Mouse (Mus musculus): ENCODE data around the gene Herc2.

The Herc2 gene

DNA sequence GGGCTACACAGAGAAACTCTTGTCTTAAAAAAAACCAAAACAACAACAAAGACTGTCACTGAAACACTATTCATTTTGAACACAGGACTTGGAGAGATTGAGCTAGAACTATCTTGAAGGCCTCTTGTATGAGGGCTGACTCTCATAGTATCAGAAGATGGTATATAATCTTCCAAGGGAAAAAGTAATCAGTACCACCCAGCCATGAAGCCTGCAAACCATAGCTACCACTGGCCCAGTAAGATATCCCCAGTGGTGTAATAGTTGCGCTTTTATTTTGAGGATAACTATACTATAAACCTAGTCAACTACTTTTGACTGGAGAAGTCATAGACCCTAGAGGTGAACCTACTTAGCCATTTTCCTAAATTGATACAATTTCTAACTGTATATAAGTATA lies 16.6 kb downstream of the Herc2 start:
- no peak for DNase-seq (ENCODE audit: low spot score)

DNA sequence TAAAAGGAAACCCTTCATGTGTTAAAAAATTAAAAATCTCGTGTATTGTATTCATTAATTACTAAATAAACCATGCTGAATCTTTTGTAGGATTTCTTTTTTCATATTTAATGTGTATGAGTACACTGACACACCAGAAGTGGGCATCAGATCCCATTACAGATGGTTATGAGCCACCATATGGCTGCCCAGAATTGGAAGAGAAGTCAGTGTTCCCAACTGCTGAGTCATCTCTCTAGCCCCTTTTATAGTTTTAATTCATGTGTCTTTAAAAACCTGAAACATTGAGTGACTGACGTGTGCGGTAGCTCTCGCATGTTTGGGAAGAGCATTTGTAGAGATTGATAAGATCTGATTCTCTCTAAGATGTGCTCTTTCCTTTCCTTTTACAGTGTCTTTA lies 21.7 kb downstream of the Herc2 start:
- no peak for DNase-seq (ENCODE audit: low spot score)

DNA sequence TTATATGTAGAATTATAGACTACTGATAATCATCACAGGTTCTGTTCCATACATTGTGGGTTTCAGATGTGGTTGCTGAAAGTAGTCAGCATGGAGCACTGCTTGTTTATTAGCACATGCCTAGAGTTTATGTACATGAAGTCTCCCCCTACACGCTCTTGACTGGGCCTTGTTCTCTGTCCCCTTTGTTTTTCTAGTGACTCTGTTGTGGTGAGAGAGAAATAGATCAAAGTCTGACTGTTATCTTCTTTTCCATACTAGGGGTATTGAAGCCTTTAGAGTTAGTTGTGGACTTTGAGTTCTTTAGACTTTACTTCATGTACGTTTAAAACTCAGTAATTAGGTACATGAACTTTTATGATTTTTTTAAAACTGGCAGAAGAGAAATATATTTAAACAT lies 33.0 kb downstream of the Herc2 start:
- DNase-seq (ENCODE audit: low spot score), result no peak

DNA sequence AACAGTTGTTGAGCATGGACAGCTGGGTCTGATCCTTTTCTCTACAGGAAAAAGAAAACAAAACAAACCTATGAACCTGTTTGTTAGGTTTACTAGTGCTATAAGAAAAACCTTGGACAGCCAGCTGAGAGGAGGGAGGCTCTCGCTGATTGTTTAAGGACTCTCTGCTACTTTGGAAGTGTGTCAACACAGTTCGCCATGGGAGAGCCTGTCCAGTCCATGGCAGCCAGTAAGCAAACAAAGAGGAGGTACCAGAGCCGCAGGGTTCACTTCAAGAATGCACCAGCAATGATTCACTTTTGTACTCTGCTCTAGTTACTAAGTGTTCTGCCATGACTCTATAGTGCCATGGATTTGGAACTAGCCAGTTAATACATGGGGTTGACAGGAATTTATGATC lies 39.1 kb downstream of the Herc2 start:
- DNase-seq (ENCODE audit: low spot score), result no peak

DNA sequence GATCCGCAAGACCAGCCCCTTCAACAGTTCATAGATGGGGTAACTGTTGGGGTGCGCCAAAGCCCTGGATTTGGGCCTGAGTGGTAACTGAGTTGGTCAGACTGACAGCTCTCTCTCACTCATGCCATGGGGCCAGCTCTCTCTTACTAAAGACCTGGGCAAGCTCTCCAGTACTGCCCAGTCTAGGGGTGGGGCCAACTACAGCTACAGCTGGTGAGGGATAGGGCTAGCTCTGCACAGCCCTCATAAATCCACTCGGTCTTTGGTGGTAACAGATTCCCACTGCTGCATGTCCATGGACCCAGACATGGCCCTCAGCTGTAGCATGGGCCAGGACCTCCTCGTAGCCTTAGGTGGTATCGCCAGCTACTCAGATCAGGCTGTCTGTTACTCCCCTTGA lies 41.4 kb downstream of the Herc2 start:
- no peak for DNase-seq (ENCODE audit: low spot score)

DNA sequence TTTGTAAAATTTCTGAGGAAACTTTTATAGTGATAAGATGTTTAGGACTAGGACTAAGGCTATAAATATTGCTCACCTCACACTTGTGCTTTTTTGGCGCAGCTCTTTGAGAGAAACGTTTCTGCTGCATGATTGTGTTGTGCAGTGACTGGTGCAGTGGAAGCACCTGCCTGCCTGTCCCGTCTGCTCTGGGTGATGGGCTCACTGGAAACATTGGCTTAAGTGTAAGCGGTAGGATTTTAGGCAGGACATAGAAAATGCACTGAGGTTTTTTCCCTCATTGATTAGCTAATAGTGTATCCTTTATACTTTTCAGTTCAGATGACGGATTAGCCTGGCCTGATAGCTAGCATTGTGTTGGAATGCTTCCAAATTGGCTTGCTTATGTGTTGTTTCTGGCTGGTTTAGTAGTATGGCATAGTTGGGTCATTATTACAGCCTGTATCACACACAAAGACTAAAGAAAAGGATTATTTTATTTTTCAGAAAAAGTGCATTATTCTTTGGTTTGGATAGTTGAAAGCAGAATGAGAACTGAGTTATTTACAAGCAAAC lies 52.4 kb downstream of the Herc2 start:
- DNase-seq (ENCODE audit: low spot score), result no peak

DNA sequence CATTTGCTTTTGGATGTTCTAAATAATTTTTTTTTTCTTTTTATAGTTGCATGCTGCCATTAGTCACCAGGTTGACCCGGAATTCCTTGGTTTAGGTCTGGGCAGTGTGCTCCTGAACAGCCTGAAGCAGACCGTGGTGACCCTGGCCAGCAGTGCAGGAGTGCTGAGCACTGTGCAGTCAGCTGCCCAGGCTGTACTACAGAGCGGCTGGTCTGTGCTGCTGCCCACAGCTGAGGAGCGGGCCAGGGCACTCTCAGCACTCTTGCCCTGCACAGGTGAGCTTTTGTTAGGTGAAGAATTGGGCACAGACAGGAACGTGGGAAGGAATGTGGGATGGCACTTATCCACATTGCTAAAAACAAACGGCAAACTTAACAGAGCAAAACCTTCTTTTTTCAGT lies 63.0 kb downstream of the Herc2 start:
- DNase-seq (ENCODE audit: low spot score), result peak; percentile 14

DNA sequence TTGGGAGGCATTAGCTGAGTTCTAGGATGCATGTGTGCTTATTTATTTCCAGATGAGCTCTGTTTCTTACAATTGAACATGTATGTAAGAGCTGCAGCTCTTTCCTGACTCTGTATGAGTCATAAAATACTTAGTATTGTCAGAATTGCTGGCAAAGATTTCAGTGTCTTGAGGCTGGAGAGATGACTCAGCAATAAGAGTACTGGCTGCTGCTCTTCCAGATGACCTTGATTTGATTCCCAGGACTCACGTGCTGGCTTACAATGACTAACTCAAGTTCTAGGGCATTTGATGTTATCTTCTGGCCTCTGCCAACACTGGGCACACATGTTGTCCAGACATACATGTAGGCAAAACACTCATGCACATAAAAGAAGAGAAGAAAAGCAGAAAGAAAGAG lies 64.2 kb downstream of the Herc2 start:
- DNase-seq (ENCODE audit: low spot score), result no peak

DNA sequence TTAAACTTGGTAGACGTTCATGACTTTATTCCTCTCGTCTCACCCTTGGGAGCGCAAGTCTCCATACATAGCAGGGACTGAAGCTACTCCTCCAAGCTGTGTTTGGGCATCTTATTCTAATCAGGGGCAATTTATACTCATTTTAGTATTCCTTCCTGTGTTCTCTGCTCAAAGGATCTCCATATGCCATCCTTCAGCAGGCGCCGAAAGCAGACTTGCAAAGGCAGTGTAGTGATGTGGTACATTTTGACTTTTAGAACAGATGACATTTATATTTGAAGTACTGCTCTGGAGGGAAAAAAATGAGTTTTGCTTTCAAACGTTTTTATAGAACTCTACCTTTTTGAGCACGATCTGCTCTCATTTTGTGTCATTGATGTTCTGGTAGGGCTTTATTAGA lies 71.0 kb downstream of the Herc2 start:
- DNase-seq (ENCODE audit: low spot score), result no peak

DNA sequence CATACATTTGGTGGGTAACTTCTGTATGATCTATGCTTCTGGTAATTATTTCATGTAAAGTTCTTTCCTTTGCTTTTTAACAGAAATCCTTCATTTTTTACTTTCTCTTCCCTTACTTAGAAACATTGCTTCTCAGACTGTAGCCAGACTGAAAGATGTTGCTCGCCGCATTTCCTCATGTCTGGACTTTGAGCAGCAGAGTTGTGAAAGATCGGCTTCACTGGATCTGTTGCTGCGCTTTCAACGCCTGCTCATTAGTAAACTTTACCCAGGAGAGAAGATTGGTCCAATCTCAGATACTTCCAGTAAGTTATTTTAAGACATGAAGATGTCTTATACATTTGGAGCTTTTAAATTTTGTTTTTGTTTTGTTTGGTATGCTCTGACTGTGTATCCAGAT lies 71.4 kb downstream of the Herc2 start:
- DNase-seq (ENCODE audit: low spot score), result no peak

DNA sequence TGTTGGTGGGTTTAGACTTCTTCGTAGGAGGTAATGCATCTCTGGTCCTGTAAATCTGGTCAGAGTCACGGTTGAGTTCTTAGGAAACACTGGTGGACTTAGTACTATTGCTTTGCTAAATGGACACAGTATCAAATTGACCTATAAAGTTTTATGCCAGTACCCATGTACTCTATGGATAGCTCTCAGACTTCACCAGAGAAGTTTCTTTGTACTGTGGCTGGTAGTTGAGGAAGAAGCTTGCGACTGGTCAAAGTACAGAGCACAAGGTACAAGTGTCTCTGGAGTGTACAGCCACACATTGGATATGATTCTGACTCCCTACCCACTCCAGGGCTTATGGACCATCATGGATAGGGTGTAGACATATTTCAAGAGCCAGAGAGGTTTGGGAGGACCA lies 78.1 kb downstream of the Herc2 start:
- no peak for DNase-seq (ENCODE audit: low spot score)

DNA sequence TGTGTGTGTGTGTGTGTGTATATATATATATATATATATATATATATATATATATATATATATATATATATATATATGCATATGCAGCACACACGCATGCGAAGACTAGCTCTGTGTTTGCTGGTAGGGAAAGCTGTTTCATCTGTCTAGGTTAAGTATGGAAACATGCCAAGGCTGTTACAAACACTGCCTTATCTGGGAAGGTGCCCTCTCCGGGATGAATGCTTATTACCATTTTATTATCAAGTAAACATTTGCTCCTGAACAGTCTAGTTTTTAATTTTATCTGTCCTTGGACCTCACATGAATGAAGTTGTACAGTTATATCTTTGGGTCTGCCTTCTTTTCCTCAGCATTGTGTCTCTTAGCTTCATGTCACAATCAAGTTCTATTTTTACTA lies 79.6 kb downstream of the Herc2 start:
- no peak for DNase-seq (ENCODE audit: low spot score)

DNA sequence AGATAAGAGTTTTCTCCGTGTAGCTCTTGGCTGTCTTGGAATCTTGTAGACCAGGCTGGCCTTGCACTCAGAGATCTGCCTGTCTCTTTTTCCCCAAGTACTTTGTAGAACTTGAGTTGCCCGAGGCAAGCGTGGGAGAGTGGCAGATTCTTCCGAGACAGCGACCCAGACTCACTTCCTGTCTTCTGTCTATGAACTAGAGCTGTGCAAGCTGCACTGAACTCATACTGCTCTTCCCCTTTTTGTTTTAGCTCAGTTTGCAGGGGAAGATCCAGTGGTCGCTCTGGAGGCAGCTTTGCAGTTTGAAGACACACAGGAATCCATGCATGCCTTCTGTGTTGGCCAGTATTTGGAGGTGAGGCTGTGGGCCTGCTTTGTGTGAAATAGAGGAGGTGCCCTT lies 81.6 kb downstream of the Herc2 start:
- DNase-seq (ENCODE audit: low spot score), result no peak

DNA sequence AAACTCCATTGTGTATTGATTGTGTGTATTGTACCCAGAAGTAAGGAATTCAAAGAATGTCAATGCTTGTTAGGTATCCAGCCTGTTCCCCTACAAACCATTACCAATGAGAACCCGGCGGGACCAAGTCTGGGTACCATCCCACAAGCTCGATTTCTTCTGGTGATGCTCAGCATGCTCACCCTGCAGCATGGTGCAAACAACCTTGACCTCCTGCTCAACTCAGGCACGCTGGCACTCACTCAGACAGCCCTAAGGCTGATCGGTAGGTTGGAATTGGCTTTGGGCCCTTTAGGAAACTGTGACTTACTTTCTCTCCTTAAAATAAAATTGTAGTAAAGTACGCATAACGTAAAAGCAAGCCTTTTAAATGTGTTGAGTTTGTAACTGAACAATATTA lies 88.7 kb downstream of the Herc2 start:
- no peak for DNase-seq (ENCODE audit: low spot score)

DNA sequence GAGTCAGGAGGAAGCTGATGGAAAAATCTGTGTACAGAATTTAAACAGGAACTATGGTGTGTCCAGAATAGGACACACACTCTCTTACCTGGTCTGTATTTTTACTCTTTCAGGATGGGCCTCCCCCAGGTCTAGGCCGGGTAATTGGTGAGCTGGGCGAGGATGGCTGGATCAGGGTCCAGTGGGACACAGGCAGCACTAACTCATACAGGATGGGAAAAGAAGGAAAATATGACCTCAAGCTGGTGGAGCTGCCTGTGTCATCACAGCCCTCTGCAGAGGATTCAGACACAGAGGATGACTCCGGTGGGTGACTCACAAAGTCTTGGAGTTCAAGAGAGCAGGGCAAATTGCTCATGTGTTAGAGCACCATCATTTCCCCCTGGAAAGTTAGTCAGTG lies 96.4 kb downstream of the Herc2 start:
- no peak for DNase-seq (ENCODE audit: low spot score)

DNA sequence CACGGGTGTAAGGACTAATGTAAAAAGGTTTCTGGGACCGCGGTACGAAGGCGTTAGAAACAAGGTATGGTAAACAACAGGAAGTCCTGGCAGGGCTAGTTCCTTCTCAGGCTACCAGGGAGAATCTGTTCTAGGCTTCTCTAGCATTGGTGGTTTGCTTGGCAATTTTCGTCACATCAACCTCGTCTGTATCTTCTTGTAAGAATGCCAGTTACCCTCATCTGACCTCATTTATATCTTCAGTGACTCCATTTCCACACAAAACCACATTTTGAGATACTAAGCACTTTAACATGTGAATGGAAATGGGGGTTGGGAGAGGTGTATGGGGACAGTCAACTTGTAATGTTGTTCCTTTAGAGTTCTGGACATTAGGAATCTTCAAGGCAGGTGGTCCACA lies 98.9 kb downstream of the Herc2 start:
- DNase-seq (ENCODE audit: low spot score), result no peak

DNA sequence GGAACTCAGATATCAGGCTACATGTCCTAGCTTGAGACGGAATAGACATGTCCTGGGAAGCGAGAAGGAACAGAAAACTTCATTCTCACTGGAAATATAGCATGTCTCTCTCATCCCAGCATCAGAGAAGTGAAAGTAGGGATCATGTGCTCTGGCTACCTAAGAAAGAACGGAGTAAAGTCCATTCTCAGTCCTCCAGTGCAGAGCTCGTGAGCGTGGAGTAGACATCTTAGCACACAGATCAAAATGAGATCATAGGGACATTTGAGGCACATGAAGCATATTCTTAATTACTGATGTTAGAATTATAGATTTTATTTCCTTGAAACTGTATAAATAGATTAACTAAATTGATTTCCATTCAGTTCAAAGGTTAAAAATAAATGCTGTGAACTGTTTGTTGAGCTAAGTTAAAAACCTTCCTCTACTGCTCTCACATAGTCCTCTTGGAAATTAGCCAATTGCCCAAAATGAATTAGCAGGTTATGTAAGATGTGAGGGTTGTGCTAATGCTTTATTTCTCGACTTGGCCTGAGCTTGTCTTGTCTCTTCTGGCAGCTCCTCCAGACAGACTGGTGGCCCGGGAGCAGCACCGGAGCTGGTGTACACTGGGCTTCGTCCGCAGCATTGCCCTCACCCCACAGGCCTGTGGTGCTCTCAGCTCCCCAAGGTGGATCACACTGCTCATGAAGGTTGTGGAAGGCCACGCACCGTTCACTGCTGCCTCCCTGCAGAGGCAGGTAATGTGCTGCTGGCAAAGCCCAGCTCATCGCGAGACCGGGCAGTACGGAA lies 102.1 kb downstream of the Herc2 start:
- no peak for DNase-seq (ENCODE audit: low spot score)

DNA sequence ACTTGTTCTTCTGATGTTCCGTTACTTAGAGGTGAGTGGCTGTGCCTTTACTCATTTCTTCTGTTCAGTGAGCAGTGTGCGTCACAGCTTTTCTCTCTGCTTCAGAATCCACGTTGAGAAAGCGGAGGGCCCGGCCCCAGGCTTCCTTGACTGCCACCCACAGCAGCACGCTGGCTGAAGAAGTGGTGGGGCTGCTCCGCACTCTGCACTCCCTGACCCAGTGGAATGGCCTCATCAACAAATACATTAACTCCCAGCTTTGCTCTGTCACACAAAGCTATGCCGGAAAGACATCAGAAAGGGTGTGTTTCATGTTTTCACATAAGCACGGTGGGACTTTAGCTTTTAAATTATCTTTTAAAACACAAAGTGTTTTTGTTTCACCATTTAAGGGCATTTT lies 103.2 kb downstream of the Herc2 start:
- no peak for DNase-seq (ENCODE audit: low spot score)

DNA sequence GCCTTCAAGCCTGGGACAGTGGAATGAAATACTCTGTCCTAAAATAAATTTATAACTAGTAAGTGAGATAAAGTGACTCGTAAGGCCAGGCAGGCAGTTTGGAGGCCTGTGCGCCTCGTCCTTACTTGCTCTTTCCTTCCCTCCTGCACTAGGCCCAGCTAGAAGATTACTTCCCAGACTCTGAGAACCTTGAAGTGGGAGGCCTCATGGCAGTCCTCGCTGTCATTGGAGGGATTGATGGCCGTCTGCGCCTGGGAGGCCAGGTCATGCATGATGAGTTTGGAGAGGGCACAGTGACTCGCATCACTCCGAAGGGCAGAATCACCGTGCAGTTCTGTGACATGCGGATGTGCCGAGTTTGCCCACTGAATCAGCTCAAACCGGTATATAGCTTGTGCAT lies 103.6 kb downstream of the Herc2 start:
- no peak for DNase-seq (ENCODE audit: low spot score)

DNA sequence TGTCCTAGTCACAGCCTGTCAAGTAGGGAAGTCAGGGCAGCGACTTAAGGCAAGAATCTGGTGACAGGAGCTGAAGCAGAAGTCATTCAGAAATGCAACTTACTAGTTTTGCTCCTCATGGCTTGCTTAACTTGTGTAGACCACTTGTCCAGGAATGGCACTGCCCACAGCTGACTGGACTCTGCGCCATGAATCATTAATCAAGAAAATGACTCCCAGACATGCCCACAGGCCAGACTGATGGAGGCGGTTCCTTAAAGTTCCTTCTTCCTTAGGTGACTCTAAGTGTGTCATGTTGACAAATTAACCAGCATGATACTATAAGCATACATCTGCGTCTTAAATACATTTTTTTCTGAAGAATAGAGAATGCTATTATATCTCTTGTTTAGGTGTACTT lies 113.3 kb downstream of the Herc2 start:
- DNase-seq (ENCODE audit: low spot score), result no peak

DNA sequence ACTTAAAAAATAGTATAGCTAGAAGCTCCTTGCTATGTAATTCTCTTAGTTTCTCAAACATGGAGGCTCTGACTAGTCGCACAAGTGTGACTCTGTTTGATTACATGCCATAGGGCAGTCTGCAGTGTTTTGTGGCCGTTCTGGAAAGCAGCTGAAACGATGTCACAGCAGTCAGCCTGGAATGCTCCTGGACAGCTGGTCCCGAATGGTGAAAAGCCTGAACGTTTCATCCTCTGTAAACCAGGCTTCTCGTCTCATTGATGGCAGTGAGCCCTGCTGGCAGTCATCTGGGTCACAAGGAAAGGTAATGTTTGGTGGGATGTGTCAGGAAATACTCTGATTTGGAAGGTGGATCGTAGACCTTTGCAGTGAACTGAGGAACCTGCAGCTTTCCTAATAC lies 118.7 kb downstream of the Herc2 start:
- DNase-seq (ENCODE audit: low spot score), result no peak

DNA sequence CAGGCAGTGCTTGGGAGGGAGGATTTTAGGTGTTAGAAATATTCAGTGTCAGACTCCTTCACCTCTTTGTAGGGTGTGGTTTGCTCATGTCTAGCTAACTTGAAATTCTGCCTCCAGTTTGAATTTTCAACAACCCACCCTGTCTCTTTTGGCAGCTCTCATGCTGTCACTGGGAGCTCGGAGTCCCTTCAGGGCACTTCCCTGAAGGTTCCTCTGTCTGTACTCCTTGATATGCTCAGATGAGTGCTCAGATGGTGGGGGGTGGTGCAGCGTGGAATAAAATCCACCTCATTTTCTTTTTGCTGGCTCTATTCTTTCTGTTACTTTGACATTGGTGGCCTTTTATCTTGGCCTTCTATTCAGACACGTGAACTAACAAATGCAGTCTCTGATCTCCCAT lies 127.4 kb downstream of the Herc2 start:
- DNase-seq (ENCODE audit: low spot score), result no peak

DNA sequence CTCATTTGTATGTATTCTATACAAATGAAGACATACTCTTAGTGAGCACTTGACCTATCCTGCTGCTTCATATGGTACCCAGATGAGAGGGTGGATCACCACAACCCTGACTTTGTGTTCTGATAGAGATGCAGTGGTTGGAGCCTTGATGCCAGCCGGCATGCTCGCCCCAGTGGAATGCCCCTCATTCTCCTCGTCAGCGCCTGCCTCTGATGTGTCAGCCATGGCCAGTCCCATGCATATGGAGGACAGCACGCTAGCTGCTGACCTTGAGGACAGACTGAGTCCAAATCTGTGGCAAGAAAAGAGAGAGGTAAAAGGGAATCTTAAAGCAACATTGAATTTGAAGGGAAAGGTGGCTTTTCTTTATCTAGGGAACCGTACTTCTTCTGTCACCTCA lies 141.0 kb downstream of the Herc2 start:
- DNase-seq (ENCODE audit: low spot score), result no peak

DNA sequence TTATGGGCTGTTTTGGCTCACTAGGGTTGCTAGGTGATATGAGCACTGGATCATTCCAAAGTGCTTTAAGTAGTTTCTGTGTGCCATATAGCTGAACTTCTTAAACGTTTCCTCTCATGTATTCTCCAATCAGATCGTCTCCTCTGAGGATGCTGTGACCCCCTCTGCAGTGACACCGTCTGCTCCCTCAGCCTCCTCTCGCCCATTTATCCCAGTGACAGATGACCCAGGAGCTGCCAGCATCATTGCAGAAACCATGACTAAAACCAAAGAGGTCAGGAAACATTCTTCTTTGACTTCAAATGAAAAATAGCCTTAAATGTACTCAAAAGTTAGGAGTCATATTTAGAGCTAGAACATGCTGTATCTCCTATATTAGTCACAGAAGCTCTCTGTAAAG lies 141.7 kb downstream of the Herc2 start:
- DNase-seq (ENCODE audit: low spot score), result no peak

Data from ovary, postnatal 36 days (tissue).